Mouse (Mus musculus) left cerebral cortex, adult 9 months (tissue): Measurements from ENCODE around the gene Vps35l.

Source experiments
- DNase-seq, 2 experiments: peaks; one replicate each; pipeline ENCODE4 v3.0.0; 2022; ENCODE audit warnings: low spot score in 2 of 2

Gene Vps35l

GRCm38 (mm10) chr7:118739975-118740531 lies at the start of gene Vps35l:
TSS of gene Vps35l (plus strand) at chr7:118740226.
- peak; percentile 65 to 86 for DNase-seq

GRCm38 (mm10) chr7:118691287-118691686 lies 48.7 kb upstream of the Vps35l start:
- no peak for DNase-seq

- no peak for DNase-seq
Observed at GRCm38 (mm10) chr7:118696146-118696545, 43.9 kb upstream of the Vps35l start.

- DNase-seq, result no peak
Observed at GRCm38 (mm10) chr7:118697168-118697567, 42.9 kb upstream of the Vps35l start.

- DNase-seq, result no peak
Observed at GRCm38 (mm10) chr7:118698882-118699281, 41.1 kb upstream of the Vps35l start.

- no peak for DNase-seq
Observed at GRCm38 (mm10) chr7:118703144-118703561, 36.9 kb upstream of the Vps35l start.

GRCm38 (mm10) chr7:118704001-118704850 lies 35.8 kb upstream of the Vps35l start:
- no peak for DNase-seq

- DNase-seq, result peak; percentile 81 to 93
Observed at GRCm38 (mm10) chr7:118705101-118705961, 34.7 kb upstream of the Vps35l start, which contains the start of gene Gde1. TSS of gene Gde1 (minus strand) at chr7:118705778.

- DNase-seq, result no peak
Observed at GRCm38 (mm10) chr7:118706051-118706450, 34.0 kb upstream of the Vps35l start.

GRCm38 (mm10) chr7:118706488-118706887 lies 33.5 kb upstream of the Vps35l start:
- DNase-seq, result no peak

GRCm38 (mm10) chr7:118707216-118707615 lies 32.8 kb upstream of the Vps35l start:
- no peak for DNase-seq

- no peak for DNase-seq
Observed at GRCm38 (mm10) chr7:118708002-118708401, 32.0 kb upstream of the Vps35l start.

- no peak for DNase-seq
Observed at GRCm38 (mm10) chr7:118710776-118711175, 29.2 kb upstream of the Vps35l start.

- DNase-seq, result peak; percentile 94 to 96
Observed at GRCm38 (mm10) chr7:118712228-118713173, 27.5 kb upstream of the Vps35l start, which contains the start of gene Ccp110. TSS of gene Ccp110 (plus strand) at chr7:118712552.

GRCm38 (mm10) chr7:118714873-118715272 lies 25.2 kb upstream of the Vps35l start:
- DNase-seq, result no peak

GRCm38 (mm10) chr7:118718066-118718465 lies 22.0 kb upstream of the Vps35l start:
- no peak for DNase-seq

GRCm38 (mm10) chr7:118723927-118724326 lies 16.1 kb upstream of the Vps35l start:
- no peak for DNase-seq

- no peak for DNase-seq
Observed at GRCm38 (mm10) chr7:118725459-118725858, 14.6 kb upstream of the Vps35l start.

- DNase-seq, result no peak
Observed at GRCm38 (mm10) chr7:118728846-118729587, 11.0 kb upstream of the Vps35l start.

- DNase-seq, result no peak
Observed at GRCm38 (mm10) chr7:118731781-118732180, 8.2 kb upstream of the Vps35l start.
